Mouse (Mus musculus) frontal cortex, postnatal 36 days (tissue): ENCODE data around the gene Gja6.

Source experiments
- DNase-seq, 2 experiments: peaks; one replicate each; pipeline ENCODE4 v3.0.0; 2022; ENCODE audit warnings: low spot score in 2 of 2

Gene Gja6

DNA sequence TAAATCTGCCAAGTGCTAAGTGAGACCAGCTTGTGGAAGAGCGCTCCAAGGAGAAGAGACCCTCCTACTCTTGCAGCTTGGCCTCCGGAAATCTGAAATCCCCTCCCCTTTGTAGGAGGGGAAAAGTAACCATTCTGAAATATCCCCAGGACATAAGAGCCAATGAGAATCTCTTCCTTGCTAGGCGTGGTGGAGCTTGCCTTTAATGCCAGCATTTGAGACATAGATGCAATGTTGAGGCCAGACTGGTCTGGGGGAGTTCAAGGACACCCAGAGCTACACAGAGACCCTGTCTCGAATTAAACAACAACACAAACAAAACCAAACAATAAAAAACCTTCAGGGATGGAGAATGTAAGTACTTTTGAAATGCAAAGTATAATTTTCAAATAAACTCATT, at the start of gene Gja6:
TSS of gene Gja6 (minus strand) at position 101 of the 400 bp plus-strand sequence.
- DNase-seq: no peak

DNA sequence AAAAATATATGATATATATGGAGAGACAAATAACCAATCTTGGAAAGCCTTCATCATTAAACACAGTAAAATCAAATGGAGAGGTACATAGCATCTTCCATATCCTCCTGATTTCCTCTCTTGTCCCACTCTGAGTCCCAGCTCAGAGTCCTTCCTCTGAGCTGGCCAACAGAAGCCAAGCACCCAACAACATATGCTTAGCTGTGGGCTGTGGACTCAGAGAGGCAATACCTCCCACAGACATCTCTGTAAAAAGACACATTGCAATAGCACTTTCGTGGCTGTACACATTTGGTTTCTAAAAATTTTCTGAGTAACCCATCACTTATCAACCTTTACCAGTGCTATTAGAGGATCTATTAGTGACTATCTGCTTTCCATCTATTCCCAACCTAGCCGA, 42.7 kb upstream of the Gja6 start:
- no peak for DNase-seq

- DNase-seq: no peak
These were observed 37.9 kb upstream of the Gja6 start for GRCm38 (mm10) chrX:160944722-160945121.

GRCm38 (mm10) chrX:160935541-160935940, 28.7 kb upstream of the Gja6 start:
- DNase-seq: no peak

DNA sequence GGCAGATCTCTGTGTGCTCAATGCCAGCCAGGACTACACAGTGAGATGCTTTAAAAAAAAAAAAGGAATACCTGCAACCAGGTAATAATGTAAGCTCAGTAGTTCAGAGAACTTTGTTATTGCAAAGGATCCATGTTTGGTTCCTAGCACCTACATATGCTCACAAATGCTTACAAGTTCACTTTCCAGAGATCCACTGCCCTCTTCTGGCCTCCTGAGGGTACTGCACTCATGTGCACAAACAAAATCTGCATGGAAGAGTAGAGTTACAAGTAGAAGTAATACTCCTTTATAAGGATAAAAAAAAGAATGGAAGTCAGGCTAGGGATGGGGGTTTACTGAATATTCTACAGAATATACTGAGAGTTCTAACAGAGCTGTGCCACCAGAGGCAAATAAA, 23.8 kb upstream of the Gja6 start:
- DNase-seq: no peak

DNA sequence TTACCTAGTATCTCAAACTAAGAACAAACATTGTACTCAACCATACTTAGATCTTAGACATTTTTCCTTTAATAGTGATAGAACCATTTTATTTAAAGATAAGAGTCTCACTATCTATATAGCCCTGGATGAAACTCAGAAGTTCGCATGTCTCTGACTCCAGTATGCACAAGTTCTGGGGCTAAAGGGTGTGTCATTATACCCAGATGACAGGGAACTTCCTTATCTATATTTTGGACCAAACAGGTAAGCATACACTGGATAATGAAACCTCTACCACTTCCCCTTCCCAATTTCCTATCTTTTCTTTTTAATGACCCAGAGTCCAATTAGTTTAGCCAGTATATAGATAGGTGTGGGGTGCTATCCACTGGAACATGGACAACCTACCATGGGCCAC, 22.0 kb upstream of the Gja6 start:
- no peak for DNase-seq

DNA sequence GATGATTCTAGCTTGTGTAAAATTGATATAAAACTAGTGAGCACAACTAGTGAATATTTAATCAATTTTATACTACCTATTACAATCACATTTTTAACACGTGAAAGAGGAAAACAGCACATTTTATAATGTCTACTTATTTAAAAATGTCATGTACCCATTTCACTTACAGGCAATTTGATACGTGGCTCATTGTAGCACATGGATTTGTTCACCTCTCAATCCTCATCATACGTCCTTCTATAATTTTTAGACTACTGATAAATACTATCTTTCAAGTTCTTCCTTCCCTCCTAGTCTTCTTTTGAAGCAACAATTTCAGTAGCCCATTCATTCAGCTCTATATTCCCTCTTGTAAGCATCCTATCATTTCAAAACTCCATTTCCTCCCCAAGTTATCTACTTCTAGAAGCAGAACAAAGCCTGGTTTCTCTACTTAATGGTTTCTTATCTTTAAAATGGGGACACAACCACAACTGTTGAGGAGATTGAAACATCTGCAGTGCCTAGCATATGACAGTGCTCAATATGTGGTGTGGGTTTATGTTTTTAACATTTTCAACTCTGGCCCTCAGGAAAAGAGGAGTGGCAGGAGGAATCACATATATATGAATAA, 12.3 kb upstream of the Gja6 start:
- DNase-seq: no peak

- peak in 1 of 2 experiments; percentile 13 for DNase-seq
These were observed 375 bp downstream of the Gja6 start for GRCm38 (mm10) chrX:160906477-160906876.

DNA sequence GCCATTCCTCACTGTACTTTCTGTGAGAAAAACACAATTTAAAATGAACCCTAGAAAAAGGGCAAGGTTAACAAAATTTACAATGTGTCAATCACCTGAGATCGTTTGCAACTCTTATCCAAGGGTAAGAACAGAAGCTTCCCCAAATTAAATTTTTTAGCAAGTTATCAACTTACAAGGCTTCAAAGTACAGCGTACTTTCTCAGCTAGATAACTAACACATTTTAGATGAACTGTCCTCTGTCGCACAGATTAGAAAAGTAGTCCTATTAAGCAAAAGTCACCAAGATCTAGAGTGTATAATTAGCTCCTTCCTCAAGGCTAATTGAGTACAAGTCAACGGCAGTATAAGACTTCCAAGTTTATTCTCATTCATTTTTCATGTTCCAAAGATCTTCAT, 939 bp downstream of the Gja6 start:
- DNase-seq: no peak

GRCm38 (mm10) chrX:160905041-160905678, 1.7 kb downstream of the Gja6 start:
- DNase-seq: peak in 1 of 2 experiments; percentile 20

DNA sequence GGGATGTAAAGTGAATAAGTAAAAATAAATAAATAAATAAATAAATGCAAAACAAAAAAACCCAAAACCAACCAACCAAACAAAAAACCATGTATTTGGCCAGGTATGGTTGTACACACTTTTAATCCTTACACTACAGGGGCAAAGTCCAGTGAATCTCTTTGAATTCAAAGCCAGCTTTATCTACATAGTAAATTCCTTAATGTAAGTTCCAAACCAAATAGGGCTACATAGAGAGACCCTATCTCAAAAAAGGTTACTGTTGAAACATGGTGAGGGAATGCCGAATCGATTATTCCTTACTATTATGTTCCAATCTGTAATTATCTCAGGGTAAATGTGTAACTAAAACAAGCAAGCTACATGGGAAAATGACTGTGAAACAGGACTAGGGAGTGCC, 5.7 kb downstream of the Gja6 start:
- DNase-seq: no peak

DNA sequence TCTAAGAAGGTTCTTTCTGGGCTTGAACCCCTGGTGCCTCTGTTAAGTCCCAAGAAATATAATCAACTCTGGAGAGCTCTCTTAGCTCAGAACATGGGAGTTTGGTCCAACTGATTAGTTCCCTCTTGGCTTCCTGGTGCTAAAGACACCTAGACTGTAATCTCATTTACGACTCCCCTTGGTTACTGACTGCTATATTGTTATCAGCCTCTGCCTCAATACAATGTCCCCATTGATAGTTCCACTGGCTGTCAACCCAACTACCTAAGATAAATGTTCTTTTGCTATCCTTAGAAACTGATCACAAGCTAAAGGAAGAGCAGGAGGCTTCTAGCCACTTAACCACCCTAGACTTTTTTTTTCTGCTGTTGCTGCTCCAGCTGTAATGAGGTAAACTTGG, 14.8 kb downstream of the Gja6 start:
- DNase-seq: no peak

DNA sequence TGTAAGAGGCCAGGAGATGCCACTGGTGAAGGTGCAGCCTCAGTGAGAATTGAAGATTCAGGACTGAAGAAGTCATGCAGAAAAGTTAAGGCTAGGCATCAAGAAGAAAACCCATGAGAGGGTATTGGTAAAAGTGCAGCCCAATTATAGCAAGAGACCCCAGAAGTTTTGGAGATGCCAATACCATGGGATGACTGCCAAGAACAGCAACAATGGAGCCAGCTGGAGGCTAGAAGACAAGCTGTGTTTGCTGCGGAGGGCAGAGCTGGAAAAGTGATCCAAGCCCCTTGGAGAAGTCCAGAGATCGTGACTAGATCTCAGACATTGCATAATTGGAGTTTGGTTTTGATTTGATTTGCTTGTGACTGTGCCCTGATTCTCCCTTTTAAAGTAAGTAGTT, 20.6 kb downstream of the Gja6 start:
- DNase-seq: no peak

GRCm38 (mm10) chrX:160866576-160866975, 40.3 kb downstream of the Gja6 start:
- DNase-seq: peak in 1 of 2 experiments; percentile 13

- no peak for DNase-seq
These were observed 41.8 kb downstream of the Gja6 start for GRCm38 (mm10) chrX:160865022-160865421.

DNA sequence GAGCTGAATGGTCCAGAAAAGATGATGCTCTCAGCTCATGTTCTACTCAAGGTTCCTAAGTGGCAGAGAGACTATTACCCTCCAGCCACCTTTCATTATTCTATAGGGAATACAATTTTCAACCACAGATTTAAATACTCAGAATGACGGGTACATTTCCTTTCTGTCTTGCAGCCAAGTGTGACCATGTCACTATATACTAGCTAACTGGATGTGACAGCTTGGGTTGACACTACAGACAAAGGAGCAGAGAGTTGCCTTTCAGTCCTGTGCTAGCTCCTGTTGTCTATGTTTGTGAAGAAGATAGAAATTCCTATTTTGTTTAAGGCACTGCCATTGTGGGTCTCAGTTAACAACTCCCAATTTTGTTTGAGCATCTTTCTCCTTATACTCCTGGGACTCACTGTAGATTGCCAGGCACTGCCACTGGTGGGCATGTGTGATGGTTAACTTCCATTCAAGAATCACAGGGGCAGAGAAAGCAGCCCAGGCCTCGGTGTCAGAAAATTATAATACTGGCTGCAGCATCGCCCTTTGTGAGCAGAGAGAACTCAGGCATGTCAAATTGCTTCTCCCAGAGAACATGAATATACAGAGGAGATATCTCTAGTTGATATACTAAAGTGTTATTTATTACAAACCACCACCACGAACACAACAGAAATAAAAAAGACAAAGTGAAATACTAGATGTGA, 43.0 kb downstream of the Gja6 start:
- no peak for DNase-seq
